Comparison of ENCODE assay signal across 9 mouse cellular contexts in genomic region chr9:46314507-46314906, GRCm38 (mm10). TPM values are rescaled to one million over a fixed set of nuclear protein-coding genes. Genes with fewer than 3 reads are reported as not detected.
DNase-seq lines count a peak whose midpoint lies in the region; ATAC-seq and TF ChIP-seq lines count a peak whose summit lies in the region.
"Had no signal": no experiment of that assay in that cellular context is flagged by ENCODE, and none has a peak within 500 bp of the region (broad histone marks: within the 10 kb centered on the region; RNA-seq: fewer than 3 reads in every experiment).

No protein-coding gene starts in this region.

- no peaks in the 10 kb centered on the region for H3K9me3 ChIP-seq in ES-E14 (ENCODE audit: control insufficient read depth, insufficient read depth, low read depth, low read length)
- no peaks in the 10 kb centered on the region for H3K9me3 ChIP-seq in hindbrain, embryonic 11.5 days (ENCODE audit: control insufficient read depth, low read length)

- TF ChIP-seq CTCF in bone marrow macrophage, adult 2 months (IDR thresholded peaks at IDR 0.05; ENCODE audit: low read depth, low read length): peak; percentile 54; the same call in 1 of the 2 replicates

- ATAC-seq in erythroblast, adult 5-6 weeks (replicated peaks; ENCODE audit: low FRiP score, poor library complexity, severe bottlenecking): peak; percentile 89
- peak; percentile 66 for ATAC-seq in hindbrain, embryonic 11.5 days (ENCODE audit: low FRiP score)

- no peak overlapping the region for H3K9ac ChIP-seq in ES-E14 (ENCODE audit: insufficient read depth, low read depth, low read length, poor library complexity, severe bottlenecking)
- H3K9ac ChIP-seq in hindbrain, embryonic 11.5 days (ENCODE audit: low read depth, low read length): no peak overlapping the region

- no peaks in the 10 kb centered on the region for H3K4me1 ChIP-seq in ES-E14 (ENCODE audit: control insufficient read depth in 2 of 2, insufficient read depth in 2 of 2, low read length in 2 of 2, poor library complexity in 1 of 2)
- no peaks in the 10 kb centered on the region for H3K4me1 ChIP-seq in bone marrow macrophage, adult 2 months (ENCODE audit: control insufficient read depth, insufficient read depth, low read length)
- peaks cover 13% of the 10 kb centered on the region for H3K4me1 ChIP-seq in hindbrain, embryonic 11.5 days (replicated peaks; ENCODE audit: control insufficient read depth, insufficient read depth, low read length)

- peak; percentile 77 for DNase-seq in ES-E14 (ENCODE audit: low read depth, low spot score)
- peak; percentile 87 for DNase-seq in hindbrain, embryonic 11.5 days (ENCODE audit: low spot score)
- peak; percentile 75 to 77 for DNase-seq in layer of hippocampus, postnatal 10 days (ENCODE audit: low spot score in 2 of 2)
- DNase-seq in lung, postnatal 4 days: peak; percentile 63 to 75
- DNase-seq in retina, postnatal 1 day: peak; percentile 88
- peak; percentile 72 for DNase-seq in thymus, postnatal 4 days

- H3K4me3 ChIP-seq in ES-E14 (ENCODE audit: insufficient read depth in 1 of 2, low read depth in 1 of 2, low read length in 2 of 2, poor library complexity in 1 of 2, severe bottlenecking in 1 of 2): no peak overlapping the region
- H3K4me3 ChIP-seq in bone marrow macrophage, adult 2 months (ENCODE audit: insufficient read depth, low read length): no peak overlapping the region
- no peak overlapping the region for H3K4me3 ChIP-seq in hindbrain, embryonic 11.5 days (ENCODE audit: low read depth, low read length)

- in situ Hi-C loops in ES-E14 (cut with MboI; ENCODE audit: low sequenced_read_pairs in 2 of 2, unreplicated experiment in 2 of 2): loop anchor here in 1 of 2 experiments (10.0 kb wide), 1 partner anchor 310 kb away; no protein-coding TSS in a partner anchor

- no peaks in the 10 kb centered on the region for H3K27me3 ChIP-seq in hindbrain, embryonic 11.5 days (ENCODE audit: control insufficient read depth, insufficient read depth, low read length)

- WGBS in hindbrain, embryonic 11.5 days: 7% methylated on average over 4 of the region's 4 CpGs

- TF ChIP-seq POLR2A in bone marrow macrophage, adult 2 months (IDR thresholded peaks at IDR 0.05; ENCODE audit: borderline replicate concordance, low read depth, low read length): no peak

- no peaks in the 10 kb centered on the region for H3K36me3 ChIP-seq in ES-E14 (ENCODE audit: control insufficient read depth, insufficient read depth, low read length, poor library complexity, severe bottlenecking)
- no peaks in the 10 kb centered on the region for H3K36me3 ChIP-seq in hindbrain, embryonic 11.5 days (ENCODE audit: control insufficient read depth, insufficient read depth, low read length)

- no peak overlapping the region for H3K4me2 ChIP-seq in hindbrain, embryonic 11.5 days (replicated peaks; ENCODE audit: low read depth, low read length)

- no peak overlapping the region for H3K27ac ChIP-seq in ES-E14 (ENCODE audit: insufficient read depth, low read depth, low read length, poor library complexity, severe bottlenecking)
- H3K27ac ChIP-seq in bone marrow macrophage, adult 2 months (ENCODE audit: insufficient read depth, low read depth, low read length): no peak overlapping the region
- no peak overlapping the region for H3K27ac ChIP-seq in hindbrain, embryonic 11.5 days (ENCODE audit: low read depth, low read length)

TF ChIP-seq in ES-E14, 5 proteins besides CTCF, POLR2A, EP300 and RAD21:
- TF ChIP-seq ZC3H11A (IDR thresholded peaks at IDR 0.05; ENCODE audit: borderline replicate concordance, low read depth, low read length) (no peak), MAFK (IDR thresholded peaks at IDR 0.05; ENCODE audit: insufficient read depth, low read depth, low read length) (no peak), HCFC1 (IDR thresholded peaks at IDR 0.05; ENCODE audit: borderline replicate concordance, insufficient read depth, low read length) (no peak), ZNF384 (IDR thresholded peaks at IDR 0.05; ENCODE audit: low read depth, low read length) (no peak), CHD2 (IDR thresholded peaks at IDR 0.05; ENCODE audit: low read depth, low read length) (no peak)

RNA-seq across cellular contexts. Expression of gene 4931429L15Rik, which starts 5.3 kb away (rescaled TPM):
- not detected in 2 replicates for total RNA-seq in ES-E14 (2012; rRNA removed)
- not detected in 2 replicates for polyA plus RNA-seq in bone marrow macrophage, adult 2 months (2012; ENCODE audit: insufficient read depth, insufficient read length, missing spikeins)
- not detected in 2 replicates for total RNA-seq in erythroblast, adult 5-6 weeks (2015; ENCODE audit: low replicate concordance)
- total RNA-seq in erythroblast, adult 5-6 weeks (2017; ENCODE audit: low replicate concordance): not detected in 2 replicates
- 0.15 TPM in 1 of 2 replicates, not detected in the other for polyA plus RNA-seq in hindbrain, embryonic 11.5 days (2014; fragmentation: Nextera tagmentation; extraction: Ambion mirVana)
- not detected for total RNA-seq in layer of hippocampus, postnatal 10 days (2021)

RNA-seq across cellular contexts. Expression of gene Bud13, which starts 31.7 kb away (rescaled TPM):
- 14.3 and 21.6 TPM in 2 replicates for total RNA-seq in ES-E14 (2012; rRNA removed)
- polyA plus RNA-seq in bone marrow macrophage, adult 2 months (2012; ENCODE audit: insufficient read depth, insufficient read length, missing spikeins): 15.3 and 23.2 TPM in 2 replicates
- 0.63 and 1.9 TPM in 2 replicates for total RNA-seq in erythroblast, adult 5-6 weeks (2015; ENCODE audit: low replicate concordance)
- 0.56 and 2.5 TPM in 2 replicates for total RNA-seq in erythroblast, adult 5-6 weeks (2017; ENCODE audit: low replicate concordance)
- polyA plus RNA-seq in hindbrain, embryonic 11.5 days (2014; fragmentation: Nextera tagmentation; extraction: Ambion mirVana): 22.4 and 25.0 TPM in 2 replicates
- total RNA-seq in layer of hippocampus, postnatal 10 days (2021): 10 to 100 TPM in 1 of 2 experiments, 1 to 10 TPM in 1; 8.9 to 10.1 TPM

RNA-seq across cellular contexts. Expression of gene Zpr1, which starts 41.6 kb away (rescaled TPM):
- 56.0 and 58.9 TPM in 2 replicates for total RNA-seq in ES-E14 (2012; rRNA removed)
- 35.5 and 41.6 TPM in 2 replicates for polyA plus RNA-seq in bone marrow macrophage, adult 2 months (2012; ENCODE audit: insufficient read depth, insufficient read length, missing spikeins)
- total RNA-seq in erythroblast, adult 5-6 weeks (2015; ENCODE audit: low replicate concordance): 12.3 and 14.6 TPM in 2 replicates
- total RNA-seq in erythroblast, adult 5-6 weeks (2017; ENCODE audit: low replicate concordance): 3.9 and 18.1 TPM in 2 replicates
- polyA plus RNA-seq in hindbrain, embryonic 11.5 days (2014; fragmentation: Nextera tagmentation; extraction: Ambion mirVana): 65.7 and 69.6 TPM in 2 replicates
- total RNA-seq in layer of hippocampus, postnatal 10 days (2021): 10 to 100 TPM; 39.1 to 39.3 TPM

RNA-seq across cellular contexts. Expression of gene Apoa5, which starts 46.1 kb away (rescaled TPM):
- 0.09 and 0.42 TPM in 2 replicates for total RNA-seq in ES-E14 (2012; rRNA removed)
- polyA plus RNA-seq in bone marrow macrophage, adult 2 months (2012; ENCODE audit: insufficient read depth, insufficient read length, missing spikeins): not detected in 2 replicates
- total RNA-seq in erythroblast, adult 5-6 weeks (2015; ENCODE audit: low replicate concordance): not detected in 2 replicates
- not detected in 2 replicates for total RNA-seq in erythroblast, adult 5-6 weeks (2017; ENCODE audit: low replicate concordance)
- not detected in 2 replicates for polyA plus RNA-seq in hindbrain, embryonic 11.5 days (2014; fragmentation: Nextera tagmentation; extraction: Ambion mirVana)
- total RNA-seq in layer of hippocampus, postnatal 10 days (2021): not detected
- total RNA-seq: layer of hippocampus, adult 8-10 months had no signal
